Mouse (Mus musculus) CD4-positive, CD25-positive, alpha-beta regulatory T cell, adult 2 months (primary cell): ENCODE results near the gene Bean1.

ENCODE experiments used
- DNase-seq: peaks from one replicate; pipeline ENCODE4 v3.0.0-alpha.2; 2012; ENCODE audit warnings: low read depth, low spot score

The Bean1 gene

GRCm38 (mm10) chr8:104171050-104171620, 893 bp downstream of the Bean1 start:
- no peak for DNase-seq

GRCm38 (mm10) chr8:104172420-104172819, 2.2 kb downstream of the Bean1 start:
- DNase-seq, result no peak

GRCm38 (mm10) chr8:104175848-104176527, 5.7 kb downstream of the Bean1 start:
- DNase-seq, result no peak

- no peak for DNase-seq
Measured at GRCm38 (mm10) chr8:104177054-104177453, 6.8 kb downstream of the Bean1 start.

- no peak for DNase-seq
Measured at GRCm38 (mm10) chr8:104184905-104185304, 14.7 kb downstream of the Bean1 start.

- DNase-seq, result no peak
Measured at GRCm38 (mm10) chr8:104186827-104187226, 16.6 kb downstream of the Bean1 start.

- no peak for DNase-seq
Measured at GRCm38 (mm10) chr8:104187622-104188021, 17.4 kb downstream of the Bean1 start.

GRCm38 (mm10) chr8:104188459-104188858, 18.2 kb downstream of the Bean1 start:
- DNase-seq, result no peak

- no peak for DNase-seq
Measured at GRCm38 (mm10) chr8:104190777-104191468, 20.7 kb downstream of the Bean1 start.

- peak; percentile 29 for DNase-seq
Measured at GRCm38 (mm10) chr8:104191496-104191895, 21.3 kb downstream of the Bean1 start.

GRCm38 (mm10) chr8:104199802-104200201, 29.6 kb downstream of the Bean1 start:
- no peak for DNase-seq

- DNase-seq, result no peak
Measured at GRCm38 (mm10) chr8:104201622-104202021, 31.4 kb downstream of the Bean1 start.

GRCm38 (mm10) chr8:104202320-104202719, 32.1 kb downstream of the Bean1 start:
- DNase-seq, result no peak

- DNase-seq, result no peak
Measured at GRCm38 (mm10) chr8:104205292-104205691, 35.0 kb downstream of the Bean1 start.

GRCm38 (mm10) chr8:104217601-104218000, 47.4 kb downstream of the Bean1 start:
- no peak for DNase-seq

GRCm38 (mm10) chr8:104219079-104219478, 48.8 kb downstream of the Bean1 start:
- peak; percentile 82 for DNase-seq

- peak; percentile 84 for DNase-seq
Measured at GRCm38 (mm10) chr8:104219806-104220205, 49.6 kb downstream of the Bean1 start.

GRCm38 (mm10) chr8:104227048-104227447, 56.8 kb downstream of the Bean1 start:
- DNase-seq, result no peak

GRCm38 (mm10) chr8:104230377-104230776, 60.1 kb downstream of the Bean1 start:
- DNase-seq, result no peak

GRCm38 (mm10) chr8:104232039-104232438, 61.8 kb downstream of the Bean1 start:
- DNase-seq, result no peak

GRCm38 (mm10) chr8:104232919-104233318, 62.7 kb downstream of the Bean1 start:
- no peak for DNase-seq

- no peak for DNase-seq
Measured at GRCm38 (mm10) chr8:104234573-104234972, 64.3 kb downstream of the Bean1 start.

- peak; percentile 71 for DNase-seq
Measured at GRCm38 (mm10) chr8:104239418-104239861, 69.2 kb downstream of the Bean1 start.
